Mouse (Mus musculus) hindlimb bud, embryonic 11.5 days (tissue): ENCODE data around the gene Caml.
"Not testable (repeated sequence)": the region's sequence is repeated elsewhere in the genome, so short reads cannot be mapped to it uniquely, and the experiment has no call there.

ENCODE experiments used
- DNase-seq: peaks from one replicate; pipeline ENCODE4 v3.0.0-alpha.2; 2012; ENCODE audit warnings: low read depth, low spot score; ENCODE audit errors: extremely low spot score

Gene Caml

GRCm38 (mm10) chr13:55620275-55620674 lies 2.5 kb upstream of the Caml start:
- DNase-seq, result no peak

GRCm38 (mm10) chr13:55622156-55622648 lies 603 bp upstream of the Caml start:
- not testable (repeated sequence) for DNase-seq

- DNase-seq, result no peak
Observed at GRCm38 (mm10) chr13:55634639-55635127, 11.9 kb downstream of the Caml start, which contains the start of gene Ddx46. Gene Ddx46 (plus strand): TSS chr13:55635027.

DNA sequence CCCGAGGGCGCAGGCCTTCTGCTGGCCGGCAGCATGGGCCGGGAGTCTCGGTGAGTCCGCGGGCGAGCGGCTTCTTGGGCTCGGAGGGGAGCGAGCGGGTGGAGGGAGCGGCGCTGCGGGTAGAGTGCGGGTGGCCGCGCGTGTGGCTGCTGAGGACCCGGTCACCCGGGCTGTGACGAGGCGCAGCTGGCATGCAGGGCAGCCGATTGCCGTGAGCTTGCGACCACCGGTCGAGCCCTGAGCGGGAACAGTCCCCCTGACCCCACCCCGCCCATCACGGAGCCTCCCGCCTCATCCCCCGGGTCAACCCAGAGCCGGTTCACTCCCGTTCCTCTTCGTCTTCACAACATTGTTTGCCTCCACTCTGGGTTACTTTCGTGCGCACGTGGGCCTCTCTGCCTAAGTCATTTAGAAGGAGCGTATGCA lies 12.4 kb downstream of the Caml start:
- DNase-seq, result no peak

- DNase-seq, result no peak
Observed at GRCm38 (mm10) chr13:55636185-55636983, 13.6 kb downstream of the Caml start.

- peak; percentile 50 for DNase-seq
Observed at GRCm38 (mm10) chr13:55640480-55640879, 17.7 kb downstream of the Caml start.

- DNase-seq, result peak; percentile 22
Observed at GRCm38 (mm10) chr13:55644525-55644924, 21.7 kb downstream of the Caml start.

GRCm38 (mm10) chr13:55650098-55650497 lies 27.3 kb downstream of the Caml start:
- no peak for DNase-seq

DNA sequence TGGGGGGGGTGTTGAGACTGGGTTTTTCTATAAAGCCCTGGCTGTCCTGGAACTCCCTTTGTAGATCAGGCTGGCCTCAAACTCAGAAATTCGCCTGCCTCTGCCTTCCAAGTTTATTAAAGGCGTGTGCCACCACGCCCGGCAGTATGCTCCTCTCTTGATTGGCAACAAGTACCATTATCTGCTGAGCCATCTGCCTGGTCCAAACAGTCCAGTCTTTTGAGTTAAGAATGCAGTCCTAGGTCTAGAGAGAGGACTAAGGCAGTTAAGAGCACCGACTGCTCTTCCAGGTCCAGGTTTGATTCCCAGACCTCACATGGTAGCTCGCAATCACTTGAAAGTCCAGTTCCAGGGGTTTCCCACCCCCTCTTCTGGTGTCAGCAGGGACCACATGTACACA lies 28.2 kb downstream of the Caml start:
- DNase-seq, result no peak

DNA sequence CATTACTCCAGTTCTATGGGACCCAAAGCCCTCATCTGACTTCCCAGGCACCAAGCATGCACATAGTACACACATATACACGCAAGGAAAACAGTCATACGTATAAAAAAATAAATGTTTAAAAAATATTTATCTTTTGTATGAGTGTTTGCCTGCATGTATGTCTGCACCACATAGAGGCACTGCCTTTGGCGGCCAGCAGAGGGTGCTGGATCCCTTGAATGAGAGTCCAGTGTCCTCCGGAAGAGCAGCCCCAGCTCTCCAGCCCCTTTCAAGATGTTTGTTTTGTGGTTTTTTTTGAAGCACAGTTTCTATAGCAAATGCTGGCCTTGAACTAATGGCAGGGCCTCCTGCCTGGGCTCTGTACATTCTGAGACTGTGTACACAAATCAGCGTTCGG lies 45.7 kb downstream of the Caml start:
- no peak for DNase-seq

DNA sequence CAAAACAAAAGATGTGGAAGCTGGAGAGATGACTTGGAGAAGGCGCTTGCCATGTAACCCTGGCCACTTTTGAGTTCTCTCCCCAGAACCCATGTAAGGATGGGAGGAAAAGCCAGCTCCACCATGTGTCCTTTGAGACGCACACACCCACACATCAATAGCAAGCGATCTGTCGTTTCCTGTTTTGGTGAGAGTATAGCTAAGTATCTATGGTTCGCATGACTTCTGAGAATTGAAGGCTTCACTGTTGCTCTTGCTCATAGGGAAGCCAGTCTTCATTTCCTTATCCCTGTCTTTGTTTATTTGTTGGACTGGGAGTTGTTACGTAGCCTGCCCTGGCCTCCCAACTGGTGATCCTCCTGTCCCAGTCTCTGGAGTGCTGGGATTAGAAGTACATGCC lies 49.9 kb downstream of the Caml start:
- DNase-seq, result no peak

- no peak for DNase-seq
Observed at GRCm38 (mm10) chr13:55677364-55677763, 54.6 kb downstream of the Caml start.
